Mouse (Mus musculus) lung, postnatal 0 days (tissue): Measurements from ENCODE around the gene Khdc4.

ENCODE experiments used
- CTCF ChIP-seq: IDR thresholded peaks from 2 replicates; pipeline ENCODE4 v1.5.1; 2016; ENCODE audit warnings: antibody characterized with exemption, mild to moderate bottlenecking
- EP300 ChIP-seq: IDR thresholded peaks from 2 replicates; pipeline ENCODE4 v1.6.1; 2016; ENCODE audit warnings: antibody characterized with exemption, mild to moderate bottlenecking, control low read depth

- peak; percentile 30 for TF ChIP-seq CTCF
- no peak for TF ChIP-seq EP300
These were observed 31.7 kb downstream of the Khdc4 start for GRCm38 (mm10) chr3:88717198-88717798.
